Mouse (Mus musculus): ENCODE results near the gene Cluh.

The Cluh gene

DNA sequence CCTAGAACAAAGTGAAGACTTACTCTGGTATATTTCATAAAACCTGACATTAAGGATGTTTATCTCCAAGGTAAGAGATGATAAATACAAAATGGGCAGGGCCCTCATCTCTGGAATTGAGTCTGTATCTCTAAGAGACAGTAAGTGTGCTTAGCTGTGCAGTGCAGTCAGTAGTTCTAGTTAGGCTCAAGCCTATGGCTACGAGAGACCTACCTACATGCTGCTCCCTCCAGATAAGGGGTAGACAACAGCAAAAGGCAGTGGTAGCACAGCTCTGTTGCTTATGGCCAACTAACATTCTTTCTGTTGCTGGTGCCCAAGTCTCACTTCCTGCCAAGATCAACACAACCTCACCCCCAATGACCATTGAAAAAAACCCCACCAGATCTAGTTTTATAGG lies 24.3 kb downstream of the Cluh start:
- DNase-seq (ENCODE audit: low spot score in 2 of 2) = no peak

DNA sequence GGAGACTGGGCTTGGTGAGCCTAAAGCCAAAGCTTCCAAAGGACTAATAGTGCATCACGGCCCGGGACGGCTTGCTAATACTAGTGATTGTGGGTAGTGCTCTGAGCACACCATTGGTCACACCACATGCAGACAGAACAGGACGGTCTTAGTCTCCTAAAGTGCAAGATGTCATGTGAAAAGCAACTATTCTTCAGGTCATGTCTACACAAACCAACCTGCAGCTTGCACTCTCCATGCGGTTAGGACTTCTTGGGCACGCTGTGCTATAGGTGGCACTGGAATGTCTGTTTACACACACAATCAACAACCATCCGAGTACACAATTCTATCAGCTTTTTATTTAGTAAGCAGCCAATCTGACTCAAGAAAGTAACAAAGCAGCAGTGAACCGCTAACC lies 25.4 kb downstream of the Cluh start:
- no peak for DNase-seq (ENCODE audit: low spot score in 2 of 2)

DNA sequence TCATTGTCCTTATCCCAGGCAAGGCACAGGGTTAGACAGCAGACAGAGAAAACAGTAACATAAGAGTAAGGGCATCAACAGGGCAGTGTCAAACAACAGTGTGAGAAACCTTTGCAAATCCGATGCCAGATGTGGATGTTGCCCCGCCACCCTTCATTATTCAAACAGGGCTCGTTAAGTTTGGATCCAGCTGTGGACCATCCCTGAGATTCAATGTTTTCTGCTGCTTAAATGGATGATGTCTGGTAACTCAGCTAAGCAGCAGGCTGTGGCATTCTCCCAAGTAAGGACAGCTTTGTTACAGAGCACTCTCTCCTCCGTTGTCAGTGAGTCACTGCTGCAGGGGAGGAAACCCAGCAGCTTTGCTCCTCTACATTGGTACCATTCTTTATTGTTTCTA lies 25.9 kb downstream of the Cluh start:
- DNase-seq (ENCODE audit: low spot score in 2 of 2) = no peak

DNA sequence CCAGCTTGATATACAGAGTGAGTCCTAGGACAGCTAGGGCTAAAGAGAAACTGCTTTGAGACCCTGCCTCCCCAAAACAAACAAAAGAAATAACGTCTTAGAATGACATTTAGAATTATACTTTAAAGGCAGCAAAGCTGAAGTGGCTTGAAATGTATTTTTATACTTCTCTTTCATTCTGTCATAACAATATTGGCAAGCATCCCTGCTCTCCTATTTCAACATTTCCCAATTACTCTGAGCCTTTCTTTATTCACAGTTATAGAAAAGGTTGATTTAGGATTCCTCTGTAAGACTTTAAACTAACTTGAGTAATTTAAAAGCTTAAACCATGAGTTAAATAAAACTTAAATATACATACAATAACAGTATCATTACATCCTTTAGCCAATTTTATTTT lies 42.9 kb downstream of the Cluh start:
- DNase-seq (ENCODE audit: low spot score in 2 of 2) = no peak

DNA sequence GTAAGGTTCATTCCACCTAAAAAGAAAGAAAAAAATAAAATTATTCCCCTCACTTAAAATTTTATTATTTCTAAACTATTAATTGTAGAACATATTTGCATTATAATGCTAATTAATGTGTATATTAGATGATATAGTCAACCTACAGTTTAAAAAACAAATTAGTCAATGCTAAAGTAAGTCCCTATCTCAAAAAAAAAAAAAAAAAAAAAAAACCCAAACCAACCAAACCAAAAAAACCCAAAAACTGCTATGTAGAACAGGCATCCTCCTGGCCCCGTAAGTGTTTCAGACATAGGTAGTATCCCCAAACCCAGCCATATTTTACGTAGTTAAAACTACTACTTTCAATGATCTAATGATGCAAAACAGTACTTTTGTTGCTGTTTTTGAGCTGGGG lies 50.2 kb downstream of the Cluh start:
- DNase-seq (ENCODE audit: low spot score in 2 of 2) = no peak

DNA sequence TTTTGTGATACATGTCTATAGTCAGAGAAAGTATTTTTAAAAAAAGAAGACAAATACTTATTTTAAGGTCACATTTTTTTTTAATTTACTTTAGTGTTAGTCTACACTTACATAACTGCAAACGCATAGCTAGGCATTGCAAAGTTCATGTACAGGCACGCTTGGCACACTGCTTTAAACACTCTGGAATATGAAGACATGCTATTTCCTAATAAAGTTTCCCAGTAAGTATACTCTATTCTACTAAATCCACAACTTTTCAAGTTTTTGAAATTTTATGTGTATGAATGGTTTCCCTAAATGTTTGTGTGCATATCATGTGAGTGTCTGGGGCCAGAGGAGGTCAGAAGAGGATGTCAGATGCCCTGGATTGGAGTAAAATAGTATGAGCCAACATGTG lies 54.8 kb downstream of the Cluh start:
- DNase-seq (ENCODE audit: low spot score in 2 of 2) = no peak

DNA sequence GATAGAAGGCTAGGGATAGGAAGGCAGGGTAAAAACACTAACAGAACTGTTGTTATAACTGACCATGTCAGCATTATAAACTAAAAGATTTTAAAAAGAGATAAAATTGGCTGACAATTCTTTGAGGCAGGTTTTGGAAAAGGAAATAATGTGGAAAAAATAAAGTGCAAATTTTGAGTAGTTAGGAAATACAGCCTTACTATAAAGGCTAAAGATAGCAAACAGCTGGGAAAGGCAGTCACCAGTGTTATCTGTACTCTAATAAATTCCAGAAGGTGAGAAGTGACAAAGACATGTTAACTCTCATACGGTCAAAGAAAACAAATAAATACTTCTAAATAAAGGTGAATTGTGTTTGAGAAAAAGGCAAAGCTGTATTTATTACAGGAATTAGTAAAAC lies 59.5 kb downstream of the Cluh start:
- DNase-seq (ENCODE audit: low spot score in 2 of 2) = no peak

DNA sequence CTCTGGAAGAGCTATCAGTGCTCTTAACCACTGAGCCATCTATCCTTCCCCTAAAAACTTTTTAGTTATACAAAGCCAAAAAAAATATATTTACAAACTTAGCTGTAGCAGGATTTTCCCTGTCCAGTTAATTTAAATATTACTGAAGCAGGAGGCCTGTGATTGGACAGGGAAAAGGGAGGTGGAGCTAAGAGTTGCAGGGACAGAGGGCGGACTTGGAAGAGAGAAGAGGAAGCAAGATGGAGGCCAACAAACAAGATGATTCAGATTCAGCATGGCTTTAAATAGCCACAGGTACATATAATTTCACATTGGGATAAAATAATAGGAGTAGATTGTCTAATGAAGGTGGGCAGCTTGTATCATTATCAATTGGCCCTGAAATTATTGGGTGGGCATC lies 61.4 kb downstream of the Cluh start:
- DNase-seq (ENCODE audit: low spot score in 2 of 2) = no peak

DNA sequence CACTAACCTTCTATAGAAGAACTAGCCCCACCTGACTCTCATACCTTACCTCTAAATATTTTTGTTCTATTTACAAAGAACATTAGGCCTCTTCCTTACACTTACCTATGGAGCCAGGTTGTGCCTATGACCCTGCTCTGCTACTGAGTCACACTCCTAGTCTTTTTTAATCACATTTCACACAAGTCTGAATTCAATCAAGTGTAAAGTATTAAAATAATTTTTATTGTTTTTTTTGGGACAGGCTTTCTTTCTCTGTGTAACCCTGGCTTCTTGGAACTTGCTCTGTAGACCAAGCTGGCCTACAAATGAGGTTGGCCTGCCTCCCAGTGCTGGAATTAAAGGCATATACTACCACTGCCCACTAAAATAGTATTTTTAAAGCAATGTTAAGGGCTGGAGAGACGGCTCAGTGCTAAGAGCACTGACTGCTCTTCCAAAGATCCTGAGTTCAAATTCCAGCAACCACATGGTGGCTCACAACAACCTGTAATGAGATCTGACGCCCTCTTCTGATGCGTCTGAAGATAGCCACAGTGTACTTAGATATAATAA lies 66.8 kb downstream of the Cluh start:
- DNase-seq (ENCODE audit: low spot score in 2 of 2) = no peak

Measured in natural killer cell, adult 2 months (primary cell).